Comparison of ENCODE assay signal across 8 mouse cellular contexts in the genomic region with DNA sequence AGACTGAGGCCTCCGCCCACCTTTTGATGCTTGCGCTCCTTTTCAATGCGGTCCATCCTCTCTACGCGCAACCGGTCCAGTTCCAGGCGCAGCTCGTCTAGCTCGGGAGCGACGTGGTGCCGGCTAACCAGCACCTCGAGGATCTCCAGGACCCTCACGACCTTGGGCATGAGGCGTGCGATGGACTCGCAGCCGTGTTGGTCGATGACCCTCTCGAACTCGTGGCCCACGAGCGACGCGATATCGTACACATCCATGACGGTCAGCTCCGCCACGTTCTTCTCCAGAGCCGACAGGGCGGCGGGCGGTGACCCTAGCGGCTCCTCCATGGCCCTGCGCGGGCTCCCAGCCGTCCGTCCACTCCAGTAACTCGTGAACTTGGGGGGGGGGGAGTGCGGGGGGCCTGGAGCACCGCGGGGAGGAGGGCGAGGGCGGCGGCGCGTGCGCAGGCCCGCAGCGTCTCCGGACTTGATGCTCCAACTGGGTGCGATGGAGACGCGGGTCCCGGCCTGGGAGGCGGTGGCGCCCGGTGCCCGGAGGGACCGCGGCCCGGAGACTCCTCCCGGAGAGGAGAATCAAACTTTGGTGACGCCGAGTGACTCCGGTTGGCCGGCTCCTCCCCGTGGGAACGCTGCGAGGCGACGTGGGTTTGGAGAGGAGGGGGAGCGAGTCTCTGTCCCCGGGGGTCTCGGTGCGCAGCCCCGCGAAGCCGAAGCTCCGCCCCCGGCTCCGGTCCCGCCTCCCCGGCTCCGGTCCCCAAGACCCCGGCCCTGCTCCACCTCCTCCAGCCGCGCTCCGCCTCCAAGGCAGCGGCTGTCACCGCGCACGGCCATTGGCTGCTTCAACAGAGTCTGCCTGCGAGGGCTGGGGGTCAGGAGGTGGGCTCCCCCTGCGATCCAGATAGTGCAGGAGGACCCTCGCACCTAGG. TPM values are rescaled to one million over a fixed set of nuclear protein-coding genes. Genes with fewer than 3 reads are reported as not detected.
DNase-seq lines count a peak whose midpoint lies in the region; ATAC-seq and TF ChIP-seq lines count a peak whose summit lies in the region.

A gene (minus strand): TSS at position 737 of the 928 bp plus-strand sequence.

- no peaks in the 10 kb centered on the region for H3K27me3 ChIP-seq in C2C12 (ENCODE audit: control insufficient read depth, insufficient read depth, insufficient read length)
- H3K27me3 ChIP-seq in heart, embryonic 13.5 days (replicated peaks) = no peaks in the 10 kb centered on the region
- H3K27me3 ChIP-seq in kidney, postnatal 0 days (ENCODE audit: insufficient read depth, low read length) = no peaks in the 10 kb centered on the region
- peaks cover 53% of the 10 kb centered on the region for H3K27me3 ChIP-seq in liver, embryonic 13.5 days
- no peaks in the 10 kb centered on the region for H3K27me3 ChIP-seq in neural tube, embryonic 11.5 days (ENCODE audit: control insufficient read depth, insufficient read depth, low read length)

- no peaks in the 10 kb centered on the region for H3K9me3 ChIP-seq in heart, embryonic 13.5 days
- H3K9me3 ChIP-seq in kidney, postnatal 0 days (replicated peaks; ENCODE audit: low read length) = no peaks in the 10 kb centered on the region
- H3K9me3 ChIP-seq in liver, embryonic 13.5 days (replicated peaks) = no peaks in the 10 kb centered on the region
- no peaks in the 10 kb centered on the region for H3K9me3 ChIP-seq in neural tube, embryonic 11.5 days (ENCODE audit: control insufficient read depth, low read length)

- peaks cover 2% of the 10 kb centered on the region for H3K79me3 ChIP-seq in C2C12 (ENCODE audit: low read depth)

- H3K27ac ChIP-seq in embryonic fibroblast, embryonic 13.5 days (ENCODE audit: insufficient read depth, low read length) = peak within 1 kb of the TSS; percentile 49; the same call in 1 of the 2 replicates
- peak within 1 kb of the TSS; percentile 91 for H3K27ac ChIP-seq in heart, embryonic 13.5 days (replicated peaks)
- peak within 1 kb of the TSS; percentile 90 for H3K27ac ChIP-seq in kidney, postnatal 0 days
- peak within 1 kb of the TSS; percentile 34; the same call in 1 of the 2 replicates for H3K27ac ChIP-seq in liver, embryonic 13.5 days
- H3K27ac ChIP-seq in neural tube, embryonic 11.5 days (ENCODE audit: low read depth, low read length) = peak within 1 kb of the TSS; percentile 62

- under 1% methylated on average over 94 of the region's 96 CpGs for WGBS in heart, embryonic 13.5 days
- under 1% methylated on average over 75 of the region's 96 CpGs for WGBS in kidney, postnatal 0 days
- WGBS in liver, embryonic 13.5 days (ENCODE audit: insufficient replicate concordance) = 1% methylated on average over 95 of the region's 96 CpGs
- under 1% methylated on average over 77 of the region's 96 CpGs for WGBS in neural tube, embryonic 11.5 days

- no peaks in the 10 kb centered on the region for H3K36me3 ChIP-seq in C2C12 (ENCODE audit: control insufficient read depth, insufficient read depth)
- peaks cover 14% of the 10 kb centered on the region for H3K36me3 ChIP-seq in heart, embryonic 13.5 days
- no peaks in the 10 kb centered on the region for H3K36me3 ChIP-seq in kidney, postnatal 0 days (ENCODE audit: insufficient read depth, low read length)
- no peaks in the 10 kb centered on the region for H3K36me3 ChIP-seq in liver, embryonic 13.5 days
- H3K36me3 ChIP-seq in neural tube, embryonic 11.5 days (ENCODE audit: control insufficient read depth, insufficient read depth, low read length) = no peaks in the 10 kb centered on the region

- H3K4me3 ChIP-seq in C2C12 (ENCODE audit: insufficient read depth, poor library complexity, severe bottlenecking) = peak within 1 kb of the TSS; percentile 49
- H3K4me3 ChIP-seq in embryonic fibroblast, embryonic 13.5 days (ENCODE audit: insufficient read depth, low read length) = peak within 1 kb of the TSS; percentile 83
- H3K4me3 ChIP-seq in heart, embryonic 13.5 days = peak within 1 kb of the TSS; percentile 89
- H3K4me3 ChIP-seq in kidney, postnatal 0 days (replicated peaks; ENCODE audit: low read depth, low read length) = peak within 1 kb of the TSS; percentile 79
- H3K4me3 ChIP-seq in liver, embryonic 13.5 days (replicated peaks) = peak within 1 kb of the TSS; percentile 67
- peak within 1 kb of the TSS; percentile 77 for H3K4me3 ChIP-seq in neural tube, embryonic 11.5 days (ENCODE audit: low read depth, low read length)

- ATAC-seq in heart, embryonic 13.5 days (ENCODE audit: extremely low read depth, insufficient number of reproducible peaks, low FRiP score, low TSS enrichment) = peak; percentile 76
- ATAC-seq in kidney, postnatal 0 days (replicated peaks; ENCODE audit: low FRiP score, low read depth) = peak; percentile 83
- ATAC-seq in liver, embryonic 13.5 days (ENCODE audit: low read depth) = peak; percentile 44
- ATAC-seq in neural tube, embryonic 11.5 days (ENCODE audit: insufficient read depth, low FRiP score, low TSS enrichment) = peak; percentile 93

- peak within 1 kb of the TSS; percentile 92 for H3K9ac ChIP-seq in heart, embryonic 13.5 days
- H3K9ac ChIP-seq in kidney, postnatal 0 days (ENCODE audit: low read depth, low read length) = peak within 1 kb of the TSS; percentile 80
- peak within 1 kb of the TSS; percentile 62 for H3K9ac ChIP-seq in liver, embryonic 13.5 days
- H3K9ac ChIP-seq in neural tube, embryonic 11.5 days (ENCODE audit: low read length) = peak within 1 kb of the TSS; percentile 72

- peak within 1 kb of the TSS; percentile 92 for H3K4me2 ChIP-seq in heart, embryonic 13.5 days
- peak within 1 kb of the TSS; percentile 61 for H3K4me2 ChIP-seq in kidney, postnatal 0 days (ENCODE audit: low read length)
- H3K4me2 ChIP-seq in liver, embryonic 13.5 days = peak within 1 kb of the TSS; percentile 82
- H3K4me2 ChIP-seq in neural tube, embryonic 11.5 days (ENCODE audit: low read depth) = peak within 1 kb of the TSS; percentile 66

- TF ChIP-seq POLR2A in embryonic fibroblast, embryonic 13.5 days (IDR thresholded peaks at IDR 0.05; ENCODE audit: low read depth, low read length) = peak; percentile 82

- H3K4me1 ChIP-seq in embryonic fibroblast, embryonic 13.5 days (ENCODE audit: control insufficient read depth, insufficient read depth, low read length) = no peaks in the 10 kb centered on the region
- peaks cover 42% of the 10 kb centered on the region for H3K4me1 ChIP-seq in heart, embryonic 13.5 days
- peaks cover 28% of the 10 kb centered on the region for H3K4me1 ChIP-seq in kidney, postnatal 0 days (replicated peaks; ENCODE audit: insufficient read depth, low read length)
- H3K4me1 ChIP-seq in liver, embryonic 13.5 days (replicated peaks) = peaks cover 49% of the 10 kb centered on the region
- peaks cover 25% of the 10 kb centered on the region for H3K4me1 ChIP-seq in neural tube, embryonic 11.5 days (ENCODE audit: control insufficient read depth, insufficient read depth, low read length)

- no peaks in the 10 kb centered on the region for H3K79me2 ChIP-seq in C2C12 (ENCODE audit: control insufficient read depth, insufficient read depth)

- peak within 1 kb of the TSS; percentile 56 for H3ac ChIP-seq in C2C12 (ENCODE audit: control insufficient read depth, insufficient read length, low read depth)

- no peak for TF ChIP-seq CTCF in C2C12 (IDR thresholded peaks at IDR 0.05; ENCODE audit: control insufficient read depth, insufficient read depth, insufficient read length)
- TF ChIP-seq CTCF in embryonic fibroblast, embryonic 13.5 days (IDR thresholded peaks at IDR 0.05; ENCODE audit: borderline replicate concordance, insufficient read depth, low read length) = no peak
- TF ChIP-seq CTCF in kidney, postnatal 0 days (IDR thresholded peaks at IDR 0.05; ENCODE audit: low read depth) = no peak

- DNase-seq in adrenal gland, postnatal 4 days (ENCODE audit: low spot score in 2 of 2) = peak; percentile 49 to 64
- DNase-seq in kidney, postnatal 0 days (ENCODE audit: low spot score) = peak; percentile 86
- no peak for DNase-seq in liver, embryonic 13.5 days
- DNase-seq in neural tube, embryonic 11.5 days (ENCODE audit: low spot score) = peak; percentile 93
- DNase-seq in testis, postnatal 14 days (ENCODE audit: low spot score) = peak; percentile 72

TF ChIP-seq in C2C12, 6 proteins besides CTCF, POLR2A, EP300 and RAD21:
- TF ChIP-seq FOSL1 (IDR thresholded peaks at IDR 0.05; ENCODE audit: insufficient read depth, low read length, poor library complexity, severe bottlenecking) (no peak), CEBPB (IDR thresholded peaks at IDR 0.05; ENCODE audit: low read depth) (no peak), USF1 (IDR thresholded peaks at IDR 0.05; ENCODE audit: low read depth) (no peak), MYOD1 (IDR thresholded peaks at IDR 0.05; ENCODE audit: control insufficient read depth, insufficient read length, low read depth) (no peak)

RNA-seq across cellular contexts. Expression of the gene that starts here (rescaled TPM):
- polyA plus RNA-seq in C2C12 (2012; fragmentation: generic; extraction: Trizol) = 15.2 TPM
- total RNA-seq in adrenal gland, postnatal 4 days (2021) = 10 to 100 TPM; 23.0 TPM
- 19.8 and 23.2 TPM in 2 replicates for polyA plus RNA-seq in embryonic fibroblast, embryonic 13.5 days (2011; ENCODE audit: insufficient read length, low read depth, missing spikeins)
- 21.8 and 23.1 TPM in 2 replicates for polyA plus RNA-seq in heart, embryonic 13.5 days (2015; fragmentation: Nextera tagmentation; extraction: Ambion mirVana)
- polyA plus RNA-seq in kidney, postnatal 0 days (2015; fragmentation: Nextera tagmentation; extraction: Ambion mirVana) = 24.2 and 27.2 TPM in 2 replicates
- polyA plus RNA-seq in liver, embryonic 13.5 days (2015; fragmentation: Nextera tagmentation; extraction: Ambion mirVana) = 1.9 and 2.5 TPM in 2 replicates
- 21.3 and 23.2 TPM in 2 replicates for polyA plus RNA-seq in neural tube, embryonic 11.5 days (2014; fragmentation: Nextera tagmentation; extraction: Ambion mirVana)

Comparison
In these comparisons a context has a peak if more than half of its experiments do, and no peak if none do; other contexts are left out.
1. H3K27ac ChIP-seq: peak in every context shown above with its lines; median percentile 91 in heart, embryonic 13.5 days; 90 in kidney, postnatal 0 days; 62 in neural tube, embryonic 11.5 days; 49 in embryonic fibroblast, embryonic 13.5 days; 34 in liver, embryonic 13.5 days.